Mouse (Mus musculus) brown adipose tissue, adult 24 weeks (tissue): ENCODE measurements around the gene Wfdc16. TPM values are rescaled to one million over a fixed set of nuclear protein-coding genes. Genes with fewer than 3 reads are reported as not detected.
A peak's percentile ranks its signal among the peaks of the same experiment; 100 is the strongest.

Source experiments
- H3K27ac ChIP-seq: fragments of 200-500 bp; replicated peaks from 2 replicates; pipeline ENCODE4 v1.5.1; 2012; ENCODE audit warnings: low read depth, mild to moderate bottlenecking, low read length
- H3K4me1 ChIP-seq: fragments of 200-500 bp; 2 replicates; pipeline ENCODE4 v1.6.1; 2012; ENCODE audit warnings: low read length, mixed read lengths; ENCODE audit not compliant: control insufficient read depth, insufficient read depth, insufficient read length
- H3K4me3 ChIP-seq: fragments of 200-500 bp; 2 replicates; pipeline ENCODE4 v1.5.1; 2012; ENCODE audit warnings: low read depth, mild to moderate bottlenecking, low read length, moderate library complexity; ENCODE audit not compliant: insufficient read depth
- polyA plus RNA-seq: library from polyadenylated mRNA; stranded (reverse); fragments of >200 nt; gene quantifications from 2 replicates; pipeline ENCODE4 v1.2.4, GENCODE M21; 2012; ENCODE audit not compliant: missing spikeins, insufficient read depth, insufficient read length

Gene Wfdc16
- polyA plus RNA-seq: not detected in 2 replicates

GRCm38 (mm10) chr2:164638696-164639095 is at the start of gene Wfdc16:
Gene Wfdc16 (minus strand): TSS chr2:164638796.
- no peak within 1 kb of the TSS for H3K27ac ChIP-seq
- no peaks in the 10 kb centered on the region for H3K4me1 ChIP-seq
- H3K4me3 ChIP-seq: no peak within 1 kb of the TSS

- H3K4me3 ChIP-seq: no peak within 1 kb of the TSS
- no peak within 1 kb of the TSS for H3K27ac ChIP-seq
- no peaks in the 10 kb centered on the region for H3K4me1 ChIP-seq
These were observed 46.2 kb upstream of the Wfdc16 start, which contains the start of gene Wfdc13 for GRCm38 (mm10) chr2:164684807-164685206. Gene Wfdc13 (plus strand): TSS chr2:164685107.

GRCm38 (mm10) chr2:164679906-164680305 is 41.3 kb upstream of the Wfdc16 start:
- Histone ChIP-seq H3K4me1 (no peaks in the 10 kb centered on the region), H3K4me3 (no peak overlapping the region), H3K27ac (no peak overlapping the region)

- H3K27ac ChIP-seq: no peak overlapping the region
- peak overlapping the region; percentile 42; the same call in 1 of the 2 replicates for H3K4me3 ChIP-seq
- H3K4me1 ChIP-seq: no peaks in the 10 kb centered on the region
These were observed 40.4 kb upstream of the Wfdc16 start for GRCm38 (mm10) chr2:164678848-164679625.

GRCm38 (mm10) chr2:164676916-164677685 is 38.5 kb upstream of the Wfdc16 start:
- H3K4me3 ChIP-seq: no peak overlapping the region
- no peak overlapping the region for H3K27ac ChIP-seq
- H3K4me1 ChIP-seq: no peaks in the 10 kb centered on the region

- Histone ChIP-seq H3K27ac (no peak overlapping the region), H3K4me3 (no peak overlapping the region), H3K4me1 (no peaks in the 10 kb centered on the region)
These were observed 37.5 kb upstream of the Wfdc16 start for GRCm38 (mm10) chr2:164676103-164676502.

GRCm38 (mm10) chr2:164673987-164674386 is 35.4 kb upstream of the Wfdc16 start, which contains the start of gene Wfdc11:
Gene Wfdc11 (minus strand): TSS chr2:164674087.
- H3K27ac ChIP-seq: no peak within 1 kb of the TSS
- H3K4me1 ChIP-seq: no peaks in the 10 kb centered on the region
- no peak within 1 kb of the TSS for H3K4me3 ChIP-seq

- no peak overlapping the region for H3K27ac ChIP-seq
- H3K4me3 ChIP-seq: no peak overlapping the region
- no peaks in the 10 kb centered on the region for H3K4me1 ChIP-seq
These were observed 32.3 kb upstream of the Wfdc16 start for GRCm38 (mm10) chr2:164670938-164671337.

- H3K4me1 ChIP-seq: no peaks in the 10 kb centered on the region
These were observed 31.7 kb upstream of the Wfdc16 start for GRCm38 (mm10) chr2:164670261-164670660.

GRCm38 (mm10) chr2:164664851-164665250 is 26.3 kb upstream of the Wfdc16 start:
- Histone ChIP-seq H3K4me3 (no peak overlapping the region), H3K27ac (no peak overlapping the region), H3K4me1 (no peaks in the 10 kb centered on the region)

More at GRCm38 (mm10) chr2:164670261-164670660, 31.7 kb upstream of the Wfdc16 start:
- Histone ChIP-seq H3K27ac (no peak overlapping the region), H3K4me3 (no peak overlapping the region)

- H3K4me3 ChIP-seq: no peak within 1 kb of the TSS
- H3K27ac ChIP-seq: no peak within 1 kb of the TSS
- no peaks in the 10 kb centered on the region for H3K4me1 ChIP-seq
These were observed 17.9 kb upstream of the Wfdc16 start, which contains the start of gene Wfdc9 for GRCm38 (mm10) chr2:164656483-164656882. Gene Wfdc9 (minus strand): TSS chr2:164656583.

- Histone ChIP-seq H3K4me1 (no peaks in the 10 kb centered on the region), H3K4me3 (no peak within 1 kb of the TSS), H3K27ac (no peak within 1 kb of the TSS)
These were observed 17.3 kb upstream of the Wfdc16 start, which contains the start of gene Wfdc10 for GRCm38 (mm10) chr2:164655858-164656257. Gene Wfdc10 (plus strand): TSS chr2:164656046.

GRCm38 (mm10) chr2:164641881-164642673 is 3.5 kb upstream of the Wfdc16 start:
- no peaks in the 10 kb centered on the region for H3K4me1 ChIP-seq
- no peak overlapping the region for H3K4me3 ChIP-seq
- no peak overlapping the region for H3K27ac ChIP-seq

GRCm38 (mm10) chr2:164641129-164641528 is 2.5 kb upstream of the Wfdc16 start:
- Histone ChIP-seq H3K4me1 (no peaks in the 10 kb centered on the region), H3K4me3 (no peak overlapping the region), H3K27ac (no peak overlapping the region)

- Histone ChIP-seq H3K27ac (no peak overlapping the region), H3K4me1 (no peaks in the 10 kb centered on the region), H3K4me3 (no peak overlapping the region)
These were observed 3.3 kb downstream of the Wfdc16 start for GRCm38 (mm10) chr2:164635266-164635665.
